Mouse (Mus musculus) heart, embryonic 14.5 days (tissue): ENCODE data around the gene Fgfrl1. TPM values are rescaled to one million over a fixed set of nuclear protein-coding genes. Genes with fewer than 3 reads are reported as not detected.

Source experiments
- ATAC-seq: fragments of 200-750 bp; cut with Nextera tagmentation; 2 replicates; pipeline ENCODE4 v1.8.0; 2017; ENCODE audit warnings: low read depth, moderate TSS enrichment; ENCODE audit not compliant: insufficient number of reproducible peaks, insufficient read depth, low FRiP score
- H3K27ac ChIP-seq, 2 experiments: fragments of 200-500 bp in 1 of 2; fragments of 300-500 bp in 1 of 2; sonication (generic) in 1 of 2; replicated peaks in 1 of 2; 2 replicates each; pipeline ENCODE4 v1.5.1; 2012 to 2014; ENCODE audit warnings: low read depth in 2 of 2, low read length in 2 of 2, control low read depth in 1 of 2, mild to moderate bottlenecking in 1 of 2, mixed read lengths in 1 of 2; ENCODE audit not compliant: control insufficient read depth in 1 of 2, insufficient read depth in 1 of 2
- H3K27me3 ChIP-seq: fragments of 300-500 bp; sonication (generic); 2 replicates; pipeline ENCODE4 v1.6.1; 2014; ENCODE audit warnings: mild to moderate bottlenecking, low read length, control low read depth; ENCODE audit not compliant: control insufficient read depth, insufficient read depth
- H3K36me3 ChIP-seq: fragments of 300-500 bp; sonication (generic); 2 replicates; pipeline ENCODE4 v1.6.1; 2014; ENCODE audit warnings: mild to moderate bottlenecking, control low read depth, low read length, mixed read lengths; ENCODE audit not compliant: control insufficient read depth, insufficient read depth
- H3K4me1 ChIP-seq, 2 experiments: fragments of 200-500 bp in 1 of 2; fragments of 300-500 bp in 1 of 2; sonication (generic) in 1 of 2; 2 replicates each; pipeline ENCODE4 v1.6.1; 2012 to 2014; ENCODE audit warnings: low read length in 2 of 2, control low read depth in 1 of 2, mixed read lengths in 1 of 2; ENCODE audit not compliant: control insufficient read depth in 2 of 2, insufficient read depth in 2 of 2
- H3K4me2 ChIP-seq: fragments of 300-500 bp; sonication (generic); 2 replicates; pipeline ENCODE4 v1.6.1; 2014; ENCODE audit warnings: mild to moderate bottlenecking, low read length
- H3K4me3 ChIP-seq, 2 experiments: fragments of 200-500 bp in 1 of 2; fragments of 300-500 bp in 1 of 2; sonication (generic) in 1 of 2; 2 replicates each; pipeline ENCODE4 v1.5.1; 2012 to 2014; ENCODE audit warnings: low read length in 2 of 2, mild to moderate bottlenecking in 2 of 2, control low read depth in 1 of 2, low read depth in 1 of 2, moderate library complexity in 1 of 2; ENCODE audit not compliant: control insufficient read depth in 1 of 2, insufficient read depth in 1 of 2
- H3K9ac ChIP-seq: fragments of 300-500 bp; sonication (generic); 2 replicates; pipeline ENCODE4 v1.6.1; 2014; ENCODE audit warnings: mild to moderate bottlenecking, low read length
- H3K9me3 ChIP-seq: fragments of 300-500 bp; sonication (generic); 2 replicates; pipeline ENCODE4 v1.6.1; 2016; ENCODE audit warnings: low read length, control low read depth; ENCODE audit not compliant: control insufficient read depth
- WGBS: fragments of 180-500 bp; shearing (Covaris S2); extraction: QIAGEN DNeasy Blood & Tissue Kit; methylation state at CpG from one replicate; pipeline ENCODE4 v1.1.7; 2014; 5-methylcytosine and 5-hydroxymethylcytosine counted together
- polyA plus RNA-seq: library from polyadenylated mRNA; unstranded; fragments of >200 nt; fragmentation: Nextera tagmentation; extraction: Ambion mirVana; gene quantifications from 2 replicates; pipeline ENCODE4 v1.2.1, GENCODE M21; 2014

The Fgfrl1 gene
- polyA plus RNA-seq, 1 experiment from 2014 or later = 25.2 TPM

GRCm38 (mm10) chr5:108650341-108650740 is 41.8 kb upstream of the Fgfrl1 start:
- H3K27me3 ChIP-seq = no peaks in the 10 kb centered on the region
- H3K4me3 ChIP-seq = no peak overlapping the region
- H3K27ac ChIP-seq = no peak overlapping the region
- 91% methylated on average over 7 of the region's 7 CpGs for WGBS
- no peaks in the 10 kb centered on the region for H3K4me1 ChIP-seq
- ATAC-seq = no peak
- H3K36me3 ChIP-seq = peaks cover 90% of the 10 kb centered on the region
- H3K4me2 ChIP-seq = no peak overlapping the region
- H3K9me3 ChIP-seq = no peaks in the 10 kb centered on the region
- no peak overlapping the region for H3K9ac ChIP-seq

GRCm38 (mm10) chr5:108651136-108651720 is 41.0 kb upstream of the Fgfrl1 start:
- Histone ChIP-seq H3K4me3 (no peak overlapping the region), H3K9me3 (no peaks in the 10 kb centered on the region), H3K27me3 (no peaks in the 10 kb centered on the region), H3K9ac (no peak overlapping the region), H3K27ac (no peak overlapping the region), H3K4me2 (no peak overlapping the region), H3K4me1 (no peaks in the 10 kb centered on the region), H3K36me3 (peaks cover 90% of the 10 kb centered on the region)
- ATAC-seq = no peak
- WGBS = 79% methylated on average over 5 of the region's 5 CpGs

GRCm38 (mm10) chr5:108651823-108652222 is 40.4 kb upstream of the Fgfrl1 start:
- Histone ChIP-seq H3K4me2 (no peak overlapping the region), H3K9me3 (no peaks in the 10 kb centered on the region), H3K4me1 (no peaks in the 10 kb centered on the region), H3K27ac (no peak overlapping the region), H3K27me3 (no peaks in the 10 kb centered on the region), H3K36me3 (peaks cover 87% of the 10 kb centered on the region), H3K9ac (no peak overlapping the region), H3K4me3 (no peak overlapping the region)
- WGBS = 44% methylated on average over 1 of the region's 1 CpGs
- ATAC-seq = no peak

GRCm38 (mm10) chr5:108653341-108653740 is 38.8 kb upstream of the Fgfrl1 start:
- Histone ChIP-seq H3K27ac (no peak overlapping the region), H3K4me1 (no peaks in the 10 kb centered on the region), H3K4me3 (no peak overlapping the region), H3K9ac (no peak overlapping the region), H3K9me3 (no peaks in the 10 kb centered on the region), H3K27me3 (no peaks in the 10 kb centered on the region), H3K4me2 (no peak overlapping the region), H3K36me3 (peaks cover 83% of the 10 kb centered on the region)
- no peak for ATAC-seq
- 78% methylated on average over 6 of the region's 6 CpGs for WGBS

GRCm38 (mm10) chr5:108654444-108654990 is 37.7 kb upstream of the Fgfrl1 start:
- no peak for ATAC-seq

GRCm38 (mm10) chr5:108655381-108655780 is 36.8 kb upstream of the Fgfrl1 start:
- WGBS = 93% methylated on average over 9 of the region's 9 CpGs
- peaks cover 66% of the 10 kb centered on the region for H3K36me3 ChIP-seq
- H3K4me1 ChIP-seq = peaks cover 0 to 9% of the 10 kb centered on the region in 2 experiments; a peak in 2 of 4 replicates

More at GRCm38 (mm10) chr5:108654444-108654990, 37.7 kb upstream of the Fgfrl1 start:
- Histone ChIP-seq H3K27me3 (no peaks in the 10 kb centered on the region), H3K4me1 (peaks cover 0 to 3% of the 10 kb centered on the region in 2 experiments; a peak in 2 of 4 replicates), H3K4me2 (no peak overlapping the region), H3K4me3 (no peak overlapping the region), H3K9me3 (no peaks in the 10 kb centered on the region), H3K36me3 (peaks cover 72% of the 10 kb centered on the region), H3K27ac (no peak overlapping the region), H3K9ac (no peak overlapping the region)
- WGBS = 88% methylated on average over 10 of the region's 10 CpGs

GRCm38 (mm10) chr5:108655891-108656650 is 36.1 kb upstream of the Fgfrl1 start:
- H3K9ac ChIP-seq = no peak overlapping the region
- H3K9me3 ChIP-seq = no peaks in the 10 kb centered on the region
- H3K36me3 ChIP-seq = peaks cover 59% of the 10 kb centered on the region
- 91% methylated on average over 15 of the region's 15 CpGs for WGBS
- H3K27me3 ChIP-seq = no peaks in the 10 kb centered on the region
- no peak overlapping the region for H3K27ac ChIP-seq
- ATAC-seq = no peak
- H3K4me3 ChIP-seq = no peak overlapping the region
- H3K4me1 ChIP-seq = peaks cover 0 to 9% of the 10 kb centered on the region in 2 experiments; a peak in 2 of 4 replicates
- no peak overlapping the region for H3K4me2 ChIP-seq

More at GRCm38 (mm10) chr5:108655381-108655780, 36.8 kb upstream of the Fgfrl1 start:
- Histone ChIP-seq H3K27ac (no peak overlapping the region), H3K4me2 (no peak overlapping the region), H3K27me3 (no peaks in the 10 kb centered on the region), H3K4me3 (no peak overlapping the region), H3K9ac (no peak overlapping the region), H3K9me3 (no peaks in the 10 kb centered on the region)
- no peak for ATAC-seq
